Mouse (Mus musculus) spleen, adult 2 months (tissue): Measurements from ENCODE around the gene Pigh.

Experiments used
- CTCF ChIP-seq: fragments of 200-500 bp; IDR thresholded peaks from 2 replicates; pipeline ENCODE4 v1.5.1; 2011; ENCODE audit warnings: mild to moderate bottlenecking, inconsistent platforms; ENCODE audit not compliant: insufficient read depth, insufficient read length, insufficient replicate concordance; ENCODE audit errors: extremely low read depth
- POLR2A ChIP-seq: fragments of 200-500 bp; IDR thresholded peaks from 2 replicates; pipeline ENCODE4 v1.6.1; 2011; ENCODE audit warnings: low read depth, low read length, inconsistent platforms

GRCm38 (mm10) chr12:79048898-79049297, 40.6 kb downstream of the Pigh start:
- TF ChIP-seq CTCF (no peak), POLR2A (no peak)
